Mouse (Mus musculus): ENCODE results near the gene Gfer. TPM values are rescaled to one million over a fixed set of nuclear protein-coding genes. Genes with fewer than 3 reads are reported as not detected.

The Gfer gene
- total RNA-seq (2014; fragmentation: Nextera tagmentation) (10.5 and 15.7 TPM in 2 replicates), total RNA-seq (2017) (34.1 and 46.4 TPM in 2 replicates), polyA plus RNA-seq (2012) (149 and 184 TPM in 2 replicates)

DNA sequence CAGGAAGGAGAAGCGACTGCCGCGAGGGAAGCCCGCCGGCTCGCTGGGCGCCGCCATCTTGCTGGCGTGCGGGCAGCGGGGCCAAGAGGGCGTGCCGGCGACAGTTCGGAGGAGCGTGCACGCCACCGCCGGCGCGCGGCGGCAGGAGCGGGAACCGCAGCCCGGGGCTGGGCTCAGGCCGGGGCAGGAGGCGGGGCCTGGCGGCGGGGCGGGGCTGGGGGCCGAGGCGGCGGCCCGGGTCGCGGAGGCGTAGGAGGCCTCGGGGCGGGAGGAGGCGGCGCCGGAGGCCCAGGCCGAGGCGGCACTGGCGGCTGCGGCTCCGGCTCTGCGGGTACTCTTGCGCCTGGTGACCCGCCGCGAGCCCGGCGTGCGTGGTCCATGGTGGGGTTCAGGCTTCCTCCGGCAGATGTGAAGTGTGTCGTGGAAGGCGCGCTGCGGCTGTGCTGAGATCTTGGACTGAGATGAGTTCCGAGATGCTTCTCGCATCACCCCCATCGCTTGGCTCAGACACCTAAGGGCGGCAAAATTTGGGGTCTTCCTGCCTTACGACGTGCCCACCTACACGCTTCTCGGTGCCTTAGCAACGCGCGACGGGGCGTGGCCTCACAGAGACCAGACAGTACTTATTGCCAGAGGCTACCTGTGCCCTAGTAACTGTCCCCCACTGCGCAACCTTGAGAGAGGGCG is at the start of gene Gfer, which contains the start of gene Noxo1:
Gene Gfer (minus strand): TSS at position 146 of the 687 bp plus-strand sequence.
Gene Noxo1 (plus strand): TSS at position 224 of the 687 bp plus-strand sequence.
- Histone ChIP-seq H3K27me3 (ENCODE audit: insufficient read depth, low read length) (no peaks in the 10 kb centered on the region; the same call in 1 of the 2 replicates), H3K9me3 (replicated peaks) (no peaks in the 10 kb centered on the region), H3K4me3 (ENCODE audit: low read depth, low read length) (peak within 1 kb of the TSS; percentile 79), H3K4me1 (ENCODE audit: insufficient read depth, low read depth, low read length) (peaks cover 49% of the 10 kb centered on the region), H3K36me3 (replicated peaks) (peaks cover 56% of the 10 kb centered on the region)
- ATAC-seq (ENCODE audit: extremely low read depth, insufficient number of reproducible peaks, low FRiP score, poor library complexity, severe bottlenecking) = peak; percentile 38
- TF ChIP-seq GATA2 (IDR thresholded peaks at IDR 0.05; ENCODE audit: borderline replicate concordance, low read depth, low read length) = no peak
- TF ChIP-seq TAL1 (conservative IDR thresholded peaks at IDR 0.05; ENCODE audit: low read depth, low read length) = no peak
- no peak for TF ChIP-seq POLR2AphosphoS5 (IDR thresholded peaks at IDR 0.05; ENCODE audit: insufficient replicate concordance, low read depth, low read length)
- DNase-seq (ENCODE audit: low spot score) = peak; percentile 94

DNA sequence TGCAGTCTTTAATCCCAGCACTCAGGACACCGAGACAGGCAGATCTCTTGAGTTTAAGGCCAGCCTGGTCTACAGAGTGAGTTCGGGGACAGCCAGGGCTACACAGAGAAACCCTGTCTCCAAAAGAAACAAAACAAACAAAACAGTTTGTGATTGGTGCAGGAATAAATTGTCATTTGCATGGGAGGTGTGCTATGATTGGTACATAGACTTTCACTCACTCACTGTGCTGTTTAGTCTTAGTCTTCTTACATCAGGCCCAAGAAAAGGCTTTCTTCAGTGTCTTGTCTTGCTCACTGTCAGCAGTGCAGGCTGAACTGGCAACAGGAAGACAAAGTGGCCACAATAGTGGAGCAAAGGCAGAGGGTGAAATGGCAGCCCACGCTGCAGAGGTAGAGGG is 48.4 kb upstream of the Gfer start:
- TF ChIP-seq POLR2AphosphoS5 (IDR thresholded peaks at IDR 0.05; ENCODE audit: insufficient replicate concordance, low read depth, low read length) = no peak
- no peak for TF ChIP-seq TAL1 (conservative IDR thresholded peaks at IDR 0.05; ENCODE audit: low read depth, low read length)
- TF ChIP-seq GATA2 (IDR thresholded peaks at IDR 0.05; ENCODE audit: borderline replicate concordance, low read depth, low read length) = no peak
- no peak for TF ChIP-seq GATA1 (IDR thresholded peaks at IDR 0.05; ENCODE audit: borderline replicate concordance, low read length)
- TF ChIP-seq CTCF (IDR thresholded peaks at IDR 0.05; ENCODE audit: low read depth, low read length) = no peak
- DNase-seq (ENCODE audit: low spot score) = no peak
- Histone ChIP-seq H3K4me1 (ENCODE audit: insufficient read depth, low read depth, low read length) (peaks cover 4% of the 10 kb centered on the region), H3K27me3 (ENCODE audit: insufficient read depth, low read length) (peaks cover 25% of the 10 kb centered on the region), H3K9me3 (replicated peaks) (no peaks in the 10 kb centered on the region), H3K36me3 (replicated peaks) (peaks cover 37% of the 10 kb centered on the region), H3K4me3 (ENCODE audit: low read depth, low read length) (no peak overlapping the region)
- ATAC-seq (ENCODE audit: extremely low read depth, insufficient number of reproducible peaks, low FRiP score, poor library complexity, severe bottlenecking) = no peak

DNA sequence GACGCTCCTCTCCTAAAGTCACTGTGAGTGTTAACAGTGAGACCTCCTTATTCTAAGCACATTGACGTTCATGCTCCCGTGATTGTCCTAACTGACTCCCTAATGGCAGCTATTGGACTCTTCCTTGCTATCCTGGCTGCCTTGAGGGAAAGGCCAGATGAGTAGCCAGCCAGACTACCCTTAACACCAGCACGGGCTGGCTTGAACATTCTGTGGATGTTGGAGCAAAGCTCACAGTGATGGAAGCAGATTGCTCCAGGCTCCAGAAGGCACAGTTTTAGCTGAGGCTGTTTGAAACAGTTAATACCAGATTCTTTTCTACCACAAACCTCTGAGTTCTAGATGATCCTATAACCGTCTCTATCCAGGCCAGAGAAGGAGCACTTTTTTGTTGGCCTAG is 47.9 kb upstream of the Gfer start:
- no peak for TF ChIP-seq TAL1 (conservative IDR thresholded peaks at IDR 0.05; ENCODE audit: low read depth, low read length)
- no peak for TF ChIP-seq GATA2 (IDR thresholded peaks at IDR 0.05; ENCODE audit: borderline replicate concordance, low read depth, low read length)
- no peak for TF ChIP-seq CTCF (IDR thresholded peaks at IDR 0.05; ENCODE audit: low read depth, low read length)
- no peak for TF ChIP-seq POLR2AphosphoS5 (IDR thresholded peaks at IDR 0.05; ENCODE audit: insufficient replicate concordance, low read depth, low read length)
- no peak for TF ChIP-seq GATA1 (IDR thresholded peaks at IDR 0.05; ENCODE audit: borderline replicate concordance, low read length)
- Histone ChIP-seq H3K36me3 (replicated peaks) (peaks cover 41% of the 10 kb centered on the region), H3K4me3 (ENCODE audit: low read depth, low read length) (no peak overlapping the region), H3K4me1 (ENCODE audit: insufficient read depth, low read depth, low read length) (peaks cover 7% of the 10 kb centered on the region), H3K9me3 (replicated peaks) (no peaks in the 10 kb centered on the region), H3K27me3 (ENCODE audit: insufficient read depth, low read length) (peaks cover 25% of the 10 kb centered on the region)
- ATAC-seq (ENCODE audit: extremely low read depth, insufficient number of reproducible peaks, low FRiP score, poor library complexity, severe bottlenecking) (no peak), DNase-seq (ENCODE audit: low spot score) (no peak)

DNA sequence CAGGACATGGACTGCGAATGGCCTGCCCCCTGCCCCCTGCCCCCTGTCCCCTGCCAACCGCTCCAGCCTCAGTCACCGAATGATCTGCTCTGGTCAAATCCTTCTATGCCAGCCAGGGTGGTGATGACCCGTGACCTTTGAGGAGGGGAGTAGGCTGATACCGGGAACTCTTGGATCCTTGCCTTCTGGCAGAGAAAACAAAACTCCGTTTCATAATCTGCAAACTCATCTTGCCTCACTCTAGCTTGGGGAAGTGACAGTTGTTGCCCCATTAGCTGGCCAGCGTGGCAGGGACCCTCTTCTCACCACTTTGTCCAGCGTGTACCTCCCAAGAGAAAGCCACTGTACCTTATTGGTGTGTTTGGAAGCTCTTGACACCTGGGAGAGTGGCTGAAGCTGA is 46.4 kb upstream of the Gfer start:
- Histone ChIP-seq H3K9me3 (replicated peaks) (no peaks in the 10 kb centered on the region), H3K4me3 (ENCODE audit: low read depth, low read length) (no peak overlapping the region), H3K36me3 (replicated peaks) (peaks cover 44% of the 10 kb centered on the region), H3K27me3 (ENCODE audit: insufficient read depth, low read length) (peaks cover 13% of the 10 kb centered on the region), H3K4me1 (ENCODE audit: insufficient read depth, low read depth, low read length) (peaks cover 16% of the 10 kb centered on the region)
- TF ChIP-seq POLR2AphosphoS5 (IDR thresholded peaks at IDR 0.05; ENCODE audit: insufficient replicate concordance, low read depth, low read length) (no peak), GATA2 (IDR thresholded peaks at IDR 0.05; ENCODE audit: borderline replicate concordance, low read depth, low read length) (no peak), TAL1 (conservative IDR thresholded peaks at IDR 0.05; ENCODE audit: low read depth, low read length) (no peak), GATA1 (IDR thresholded peaks at IDR 0.05; ENCODE audit: borderline replicate concordance, low read length) (no peak), CTCF (IDR thresholded peaks at IDR 0.05; ENCODE audit: low read depth, low read length) (no peak)
- ATAC-seq (ENCODE audit: extremely low read depth, insufficient number of reproducible peaks, low FRiP score, poor library complexity, severe bottlenecking) (no peak), DNase-seq (ENCODE audit: low spot score) (no peak)

DNA sequence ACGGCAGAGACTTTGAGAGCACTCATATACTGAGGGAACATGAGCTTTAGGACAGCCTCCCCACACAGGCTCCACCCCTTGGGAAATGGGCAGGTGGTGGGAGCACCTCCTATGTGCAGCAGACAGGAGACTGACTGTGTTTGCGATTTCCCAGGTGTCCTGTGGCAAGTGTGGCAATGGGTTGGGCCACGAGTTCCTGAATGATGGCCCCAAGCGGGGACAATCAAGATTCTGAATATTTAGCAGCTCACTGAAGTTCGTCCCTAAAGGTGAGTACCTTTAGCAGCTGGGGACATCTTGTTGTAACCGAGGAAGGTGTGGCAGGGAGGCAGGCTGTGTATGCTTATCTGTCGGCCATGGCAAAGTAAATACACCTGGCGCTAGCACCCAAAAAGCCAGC is 44.0 kb upstream of the Gfer start:
- ATAC-seq (ENCODE audit: extremely low read depth, insufficient number of reproducible peaks, low FRiP score, poor library complexity, severe bottlenecking) (no peak), DNase-seq (ENCODE audit: low spot score) (no peak)
- H3K4me1 ChIP-seq (ENCODE audit: insufficient read depth, low read depth, low read length) = peaks cover 31% of the 10 kb centered on the region
- peaks cover 47% of the 10 kb centered on the region for H3K36me3 ChIP-seq (replicated peaks)
- H3K4me3 ChIP-seq (ENCODE audit: low read depth, low read length) = no peak overlapping the region
- no peaks in the 10 kb centered on the region for H3K27me3 ChIP-seq (ENCODE audit: insufficient read depth, low read length)
- no peaks in the 10 kb centered on the region for H3K9me3 ChIP-seq (replicated peaks)
- TF ChIP-seq POLR2AphosphoS5 (IDR thresholded peaks at IDR 0.05; ENCODE audit: insufficient replicate concordance, low read depth, low read length) (no peak), CTCF (IDR thresholded peaks at IDR 0.05; ENCODE audit: low read depth, low read length) (no peak), GATA2 (IDR thresholded peaks at IDR 0.05; ENCODE audit: borderline replicate concordance, low read depth, low read length) (no peak), TAL1 (conservative IDR thresholded peaks at IDR 0.05; ENCODE audit: low read depth, low read length) (no peak), GATA1 (IDR thresholded peaks at IDR 0.05; ENCODE audit: borderline replicate concordance, low read length) (no peak)

DNA sequence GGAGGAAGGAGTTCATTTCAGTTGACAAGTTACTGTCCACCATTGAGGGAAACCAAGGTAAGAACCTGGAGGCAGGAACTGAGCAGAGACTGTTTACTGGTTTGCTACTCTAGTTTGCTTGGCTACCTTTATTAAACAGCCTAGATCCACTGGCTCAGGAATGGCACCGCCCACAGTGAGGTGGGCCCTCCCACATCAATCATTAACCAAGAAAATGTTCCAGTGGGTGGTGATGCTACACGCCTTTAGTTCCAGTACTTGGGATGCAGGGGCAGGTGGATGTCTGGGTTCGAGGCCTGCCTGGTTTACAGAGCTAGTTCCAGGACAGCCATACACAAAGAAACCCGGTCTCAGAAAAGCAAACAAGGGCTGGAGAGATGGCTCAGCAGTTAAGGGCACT is 42.3 kb upstream of the Gfer start:
- no peak for TF ChIP-seq CTCF (IDR thresholded peaks at IDR 0.05; ENCODE audit: low read depth, low read length)
- TF ChIP-seq GATA2 (IDR thresholded peaks at IDR 0.05; ENCODE audit: borderline replicate concordance, low read depth, low read length) = no peak
- no peak for TF ChIP-seq POLR2AphosphoS5 (IDR thresholded peaks at IDR 0.05; ENCODE audit: insufficient replicate concordance, low read depth, low read length)
- TF ChIP-seq TAL1 (conservative IDR thresholded peaks at IDR 0.05; ENCODE audit: low read depth, low read length) = no peak
- Histone ChIP-seq H3K9me3 (replicated peaks) (no peaks in the 10 kb centered on the region), H3K4me1 (ENCODE audit: insufficient read depth, low read depth, low read length) (peaks cover 33% of the 10 kb centered on the region), H3K27me3 (ENCODE audit: insufficient read depth, low read length) (peaks cover 3% of the 10 kb centered on the region; the same call in 1 of the 2 replicates), H3K4me3 (ENCODE audit: low read depth, low read length) (no peak overlapping the region), H3K36me3 (replicated peaks) (peaks cover 52% of the 10 kb centered on the region)
- ATAC-seq (ENCODE audit: extremely low read depth, insufficient number of reproducible peaks, low FRiP score, poor library complexity, severe bottlenecking) (no peak), DNase-seq (ENCODE audit: low spot score) (no peak)
